Mouse (Mus musculus) embryonic facial prominence, embryonic 13.5 days (tissue): ENCODE measurements at regions not wholly inside any gene's neighbourhood (a gene's known extent, or its start where the extent isn't known, plus 50 kb on each side); places are given as distances from the start of the nearest gene placed in this dataset.

Source experiments
- ATAC-seq: fragments of 200-750 bp; cut with Nextera tagmentation; 2 replicates; pipeline ENCODE4 v1.8.0; 2017; ENCODE audit warnings: low read depth; ENCODE audit not compliant: insufficient number of reproducible peaks, insufficient read depth, low FRiP score, low TSS enrichment
- H3K27ac ChIP-seq: fragments of 300-500 bp; sonication (generic); 2 replicates; pipeline ENCODE4 v1.5.1; 2015; ENCODE audit warnings: moderate library complexity, mild to moderate bottlenecking, inconsistent platforms
- H3K27me3 ChIP-seq: fragments of 300-500 bp; sonication (generic); 2 replicates; pipeline ENCODE4 v1.6.1; 2015; ENCODE audit warnings: mild to moderate bottlenecking, inconsistent platforms
- H3K36me3 ChIP-seq: fragments of 300-500 bp; sonication (generic); 2 replicates; pipeline ENCODE4 v1.6.1; 2015; ENCODE audit warnings: mild to moderate bottlenecking, inconsistent platforms
- H3K4me1 ChIP-seq: fragments of 300-500 bp; sonication (generic); 2 replicates; pipeline ENCODE4 v1.6.1; 2015; ENCODE audit warnings: inconsistent platforms
- H3K4me2 ChIP-seq: fragments of 300-500 bp; sonication (generic); 2 replicates; pipeline ENCODE4 v1.6.1; 2015; ENCODE audit warnings: moderate library complexity, mild to moderate bottlenecking, inconsistent platforms
- H3K4me3 ChIP-seq: fragments of 300-500 bp; sonication (generic); 2 replicates; pipeline ENCODE4 v1.5.1; 2015; ENCODE audit warnings: mild to moderate bottlenecking, inconsistent platforms
- H3K9ac ChIP-seq: fragments of 300-500 bp; sonication (generic); 2 replicates; pipeline ENCODE4 v1.6.1; 2015; ENCODE audit warnings: mild to moderate bottlenecking, inconsistent platforms
- H3K9me3 ChIP-seq: fragments of 300-500 bp; sonication (generic); 2 replicates; pipeline ENCODE4 v1.6.1; 2016; ENCODE audit warnings: inconsistent platforms
- WGBS: fragments of 180-500 bp; shearing (Covaris S2); methylation state at CpG from one replicate; pipeline ENCODE4 v1.1.7; 2015; ENCODE audit warnings: mixed read lengths; 5-methylcytosine and 5-hydroxymethylcytosine counted together

- no peaks in the 10 kb centered on the region for H3K4me1 ChIP-seq
- H3K4me2 ChIP-seq, result no peak overlapping the region
- no peaks in the 10 kb centered on the region for H3K9me3 ChIP-seq
- H3K4me3 ChIP-seq, result no peak overlapping the region
- ATAC-seq, result no peak
- no peaks in the 10 kb centered on the region for H3K27me3 ChIP-seq
- no peak overlapping the region for H3K9ac ChIP-seq
- 81% methylated on average over 3 of the region's 3 CpGs for WGBS
- no peaks in the 10 kb centered on the region for H3K36me3 ChIP-seq
- no peak overlapping the region for H3K27ac ChIP-seq
Measured at GRCm38 (mm10) chr1:194320320-194321036, 297.5 kb upstream of the Plxna2 start.

GRCm38 (mm10) chr1:194318351-194318750 lies 299.7 kb upstream of the Plxna2 start:
- no peak overlapping the region for H3K4me2 ChIP-seq
- H3K4me1 ChIP-seq, result no peaks in the 10 kb centered on the region
- no peak overlapping the region for H3K27ac ChIP-seq
- no peaks in the 10 kb centered on the region for H3K9me3 ChIP-seq
- H3K36me3 ChIP-seq, result no peaks in the 10 kb centered on the region
- no peak overlapping the region for H3K9ac ChIP-seq
- no peak for ATAC-seq
- H3K4me3 ChIP-seq, result no peak overlapping the region
- no peaks in the 10 kb centered on the region for H3K27me3 ChIP-seq

DNA sequence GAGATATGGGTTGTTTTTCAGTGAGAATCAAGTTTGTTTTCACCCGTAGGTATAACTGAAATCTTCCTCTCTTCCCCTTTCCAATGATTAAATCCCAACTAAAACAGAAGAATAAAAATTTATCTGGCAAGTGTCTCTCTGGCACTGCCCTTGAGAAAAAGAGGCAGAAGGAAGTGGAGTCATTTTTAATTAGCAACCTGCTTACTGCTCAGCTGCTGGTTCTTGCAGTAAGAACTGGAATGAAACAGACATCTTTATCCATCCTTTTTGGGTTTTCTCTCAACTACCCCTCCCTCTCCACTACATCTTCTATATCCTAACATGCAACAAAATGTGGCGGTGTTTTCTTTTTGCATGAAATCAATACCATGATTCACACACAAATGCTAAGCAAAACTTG lies 302.4 kb upstream of the Plxna2 start:
- no peak for ATAC-seq
- Histone ChIP-seq H3K27ac (no peak overlapping the region), H3K4me2 (no peak overlapping the region), H3K4me3 (no peak overlapping the region), H3K9me3 (no peaks in the 10 kb centered on the region), H3K36me3 (no peaks in the 10 kb centered on the region), H3K27me3 (no peaks in the 10 kb centered on the region), H3K4me1 (0 out of 2 replicates have a peak, but pooled peaks cover 6% of the 10 kb centered on the region), H3K9ac (no peak overlapping the region)
- 79% methylated on average over 2 of the region's 2 CpGs for WGBS

GRCm38 (mm10) chr1:194310373-194310772 lies 307.6 kb upstream of the Plxna2 start:
- no peak overlapping the region for H3K27ac ChIP-seq
- no peaks in the 10 kb centered on the region for H3K36me3 ChIP-seq
- ATAC-seq, result no peak
- no peak overlapping the region for H3K9ac ChIP-seq
- H3K4me2 ChIP-seq, result no peak overlapping the region
- H3K4me3 ChIP-seq, result no peak overlapping the region
- H3K4me1 ChIP-seq, result 0 out of 2 replicates have a peak, but pooled peaks cover 11% of the 10 kb centered on the region
- H3K9me3 ChIP-seq, result no peaks in the 10 kb centered on the region
- H3K27me3 ChIP-seq, result no peaks in the 10 kb centered on the region
- whole genome bisulfite sequencing, result 16% methylated on average over 2 of the region's 2 CpGs

GRCm38 (mm10) chr1:194308648-194309047 lies 309.4 kb upstream of the Plxna2 start:
- no peak overlapping the region for H3K9ac ChIP-seq
- no peaks in the 10 kb centered on the region for H3K9me3 ChIP-seq
- no peak overlapping the region for H3K27ac ChIP-seq
- no peaks in the 10 kb centered on the region for H3K27me3 ChIP-seq
- H3K4me2 ChIP-seq, result no peak overlapping the region
- H3K4me1 ChIP-seq, result 0 out of 2 replicates have a peak, but pooled peaks cover 11% of the 10 kb centered on the region
- ATAC-seq, result no peak
- 86% methylated on average over 3 of the region's 3 CpGs for WGBS
- H3K36me3 ChIP-seq, result no peaks in the 10 kb centered on the region
- no peak overlapping the region for H3K4me3 ChIP-seq

DNA sequence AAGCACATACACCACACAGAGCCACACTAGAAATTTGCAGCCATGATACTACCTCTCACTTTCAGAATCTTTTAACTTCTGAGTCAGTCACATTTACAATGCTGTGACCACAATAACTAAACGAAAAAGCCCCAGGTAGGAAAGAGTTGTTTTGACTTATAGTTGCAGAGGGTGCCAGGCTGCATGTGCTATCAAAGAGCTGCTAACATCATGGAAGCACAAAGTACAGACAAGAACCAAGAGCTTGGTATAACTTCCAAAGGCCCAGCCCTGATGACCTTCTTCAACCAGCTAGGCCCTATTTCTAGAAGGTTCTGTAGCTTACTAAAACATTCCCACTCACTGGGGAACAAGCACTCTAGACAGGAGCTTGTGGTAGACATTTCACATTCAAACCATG lies 314.1 kb upstream of the Plxna2 start:
- WGBS, result 66% methylated on average over 1 of the region's 1 CpGs
- Histone ChIP-seq H3K27me3 (no peaks in the 10 kb centered on the region), H3K9ac (no peak overlapping the region), H3K27ac (no peak overlapping the region), H3K4me3 (no peak overlapping the region), H3K4me2 (no peak overlapping the region), H3K4me1 (no peaks in the 10 kb centered on the region), H3K9me3 (no peaks in the 10 kb centered on the region), H3K36me3 (no peaks in the 10 kb centered on the region)
- ATAC-seq, result no peak

- H3K27ac ChIP-seq, result no peak overlapping the region
- no peak overlapping the region for H3K4me2 ChIP-seq
- no peak overlapping the region for H3K9ac ChIP-seq
- no peaks in the 10 kb centered on the region for H3K9me3 ChIP-seq
- no peaks in the 10 kb centered on the region for H3K36me3 ChIP-seq
- no peak overlapping the region for H3K4me3 ChIP-seq
- ATAC-seq, result no peak
- no peaks in the 10 kb centered on the region for H3K27me3 ChIP-seq
- WGBS, result 27% methylated on average over 1 of the region's 1 CpGs
- H3K4me1 ChIP-seq, result no peaks in the 10 kb centered on the region
Measured at GRCm38 (mm10) chr1:194302775-194303174, 315.2 kb upstream of the Plxna2 start.

DNA sequence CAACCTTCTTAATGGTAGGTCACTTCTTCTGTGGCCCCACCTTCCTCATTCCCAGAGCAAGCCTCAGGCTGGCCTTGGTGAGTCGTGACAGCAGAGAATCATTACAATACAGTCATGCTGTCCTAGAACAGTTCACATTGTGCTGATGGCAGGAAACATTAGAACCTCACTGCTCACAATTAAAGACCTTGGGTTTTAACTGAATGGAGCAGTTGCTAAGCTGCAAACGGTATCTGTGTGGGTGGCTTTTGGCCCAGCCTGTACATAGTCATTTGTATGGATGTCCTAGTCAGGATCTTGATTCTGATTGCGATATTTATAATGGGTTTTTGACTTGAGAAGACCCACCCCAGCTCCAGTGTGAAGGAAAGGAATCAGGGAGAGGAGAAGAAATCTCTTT lies 336.1 kb upstream of the Plxna2 start:
- no peaks in the 10 kb centered on the region for H3K36me3 ChIP-seq
- ATAC-seq, result no peak
- no peak overlapping the region for H3K9ac ChIP-seq
- no peak overlapping the region for H3K27ac ChIP-seq
- H3K4me3 ChIP-seq, result no peak overlapping the region
- no peaks in the 10 kb centered on the region for H3K4me1 ChIP-seq
- H3K9me3 ChIP-seq, result no peaks in the 10 kb centered on the region
- 62% methylated on average over 3 of the region's 3 CpGs for WGBS
- no peak overlapping the region for H3K4me2 ChIP-seq
- no peaks in the 10 kb centered on the region for H3K27me3 ChIP-seq

- Histone ChIP-seq H3K4me1 (no peaks in the 10 kb centered on the region), H3K4me2 (no peak overlapping the region), H3K27me3 (no peaks in the 10 kb centered on the region), H3K9ac (no peak overlapping the region), H3K36me3 (no peaks in the 10 kb centered on the region), H3K4me3 (no peak overlapping the region), H3K9me3 (no peaks in the 10 kb centered on the region), H3K27ac (no peak overlapping the region)
- ATAC-seq, result no peak
Measured at GRCm38 (mm10) chr1:194268028-194268427, 350.0 kb upstream of the Plxna2 start.

DNA sequence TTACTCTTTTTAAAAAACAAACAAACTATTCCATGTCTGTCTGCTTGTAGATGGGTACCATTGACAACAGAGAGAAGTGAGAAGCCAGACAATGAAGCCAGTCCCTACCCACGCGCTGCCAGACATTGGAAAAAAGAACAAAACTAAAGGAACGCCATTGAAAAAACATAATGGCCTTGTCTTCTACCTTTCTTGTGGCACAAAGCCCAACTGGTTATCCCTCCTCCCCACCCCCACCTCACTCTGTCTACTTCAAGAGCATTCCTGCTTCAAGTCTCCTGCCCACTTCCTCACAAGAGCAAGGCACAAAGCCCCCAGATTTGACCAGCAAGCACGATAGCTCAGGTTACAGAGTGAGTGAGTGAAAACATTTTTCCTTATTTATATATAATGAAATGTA lies 355.6 kb upstream of the Plxna2 start:
- no peaks in the 10 kb centered on the region for H3K27me3 ChIP-seq
- H3K4me3 ChIP-seq, result no peak overlapping the region
- no peak for ATAC-seq
- WGBS, result 63% methylated on average over 4 of the region's 4 CpGs
- no peak overlapping the region for H3K9ac ChIP-seq
- no peak overlapping the region for H3K27ac ChIP-seq
- H3K9me3 ChIP-seq, result no peaks in the 10 kb centered on the region
- H3K4me1 ChIP-seq, result no peaks in the 10 kb centered on the region
- no peaks in the 10 kb centered on the region for H3K36me3 ChIP-seq
- no peak overlapping the region for H3K4me2 ChIP-seq

DNA sequence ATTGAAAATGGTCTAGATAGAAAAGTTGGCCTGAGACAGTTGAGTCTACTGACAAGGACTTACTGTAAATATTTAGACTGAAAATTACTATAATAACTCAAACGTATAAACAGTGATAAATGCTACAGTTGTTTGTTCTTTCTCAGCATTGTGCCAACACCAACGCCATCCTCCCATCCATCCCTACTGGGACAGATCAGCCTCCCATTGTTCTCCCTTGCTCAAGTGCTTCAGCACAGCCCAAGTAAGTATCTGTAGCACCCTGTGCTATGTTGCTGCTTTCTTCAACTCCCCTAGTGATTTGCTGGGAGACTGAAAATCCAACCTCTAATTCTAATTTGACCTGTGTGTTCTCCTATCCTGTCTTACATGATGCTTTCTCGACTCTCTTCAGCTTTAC lies 358.1 kb upstream of the Plxna2 start:
- 81% methylated on average over 3 of the region's 3 CpGs for WGBS
- ATAC-seq, result no peak
- H3K9ac ChIP-seq, result no peak overlapping the region
- H3K4me3 ChIP-seq, result no peak overlapping the region
- no peaks in the 10 kb centered on the region for H3K4me1 ChIP-seq
- no peaks in the 10 kb centered on the region for H3K27me3 ChIP-seq
- no peak overlapping the region for H3K27ac ChIP-seq
- H3K36me3 ChIP-seq, result no peaks in the 10 kb centered on the region
- H3K4me2 ChIP-seq, result no peak overlapping the region
- no peaks in the 10 kb centered on the region for H3K9me3 ChIP-seq

DNA sequence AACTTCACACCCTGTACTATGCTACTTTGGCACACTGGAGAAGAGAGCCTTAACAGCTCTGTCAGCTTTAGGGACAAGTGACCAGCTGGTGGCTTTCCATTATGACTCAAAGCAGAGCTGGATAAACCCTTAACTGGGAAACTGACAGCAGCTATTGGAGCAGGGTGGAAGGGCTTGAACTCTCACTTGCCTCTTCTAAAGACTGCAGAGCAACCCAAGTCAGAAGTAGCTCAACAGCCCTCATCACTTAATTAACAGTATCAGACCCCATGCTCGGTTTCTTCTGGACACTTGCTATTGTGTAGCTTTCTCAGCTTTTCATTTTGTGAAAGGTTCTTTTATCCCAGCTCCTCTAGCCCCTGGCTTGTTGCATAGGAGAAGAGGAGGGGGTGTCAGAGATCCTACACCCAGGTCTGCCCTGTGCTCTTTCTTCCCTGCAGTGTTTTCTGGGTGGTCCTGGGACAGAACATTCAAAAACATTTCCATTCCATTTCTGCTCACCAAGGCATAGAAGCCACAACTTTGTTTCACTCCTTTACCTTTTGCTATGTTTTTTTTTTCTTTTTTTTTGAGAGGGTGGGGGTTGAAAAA lies 373.1 kb upstream of the Plxna2 start:
- H3K36me3 ChIP-seq, result no peaks in the 10 kb centered on the region
- WGBS, result 11% methylated on average over 1 of the region's 1 CpGs
- no peak for ATAC-seq
- no peaks in the 10 kb centered on the region for H3K9me3 ChIP-seq
- no peaks in the 10 kb centered on the region for H3K4me1 ChIP-seq
- H3K4me3 ChIP-seq, result no peak overlapping the region
- H3K27me3 ChIP-seq, result 0 out of 2 replicates have a peak, but pooled peaks cover 6% of the 10 kb centered on the region
- no peak overlapping the region for H3K27ac ChIP-seq
- H3K4me2 ChIP-seq, result no peak overlapping the region
- no peak overlapping the region for H3K9ac ChIP-seq
